Comparison of ENCODE assay signal across 9 mouse cellular contexts in the genomic region with DNA sequence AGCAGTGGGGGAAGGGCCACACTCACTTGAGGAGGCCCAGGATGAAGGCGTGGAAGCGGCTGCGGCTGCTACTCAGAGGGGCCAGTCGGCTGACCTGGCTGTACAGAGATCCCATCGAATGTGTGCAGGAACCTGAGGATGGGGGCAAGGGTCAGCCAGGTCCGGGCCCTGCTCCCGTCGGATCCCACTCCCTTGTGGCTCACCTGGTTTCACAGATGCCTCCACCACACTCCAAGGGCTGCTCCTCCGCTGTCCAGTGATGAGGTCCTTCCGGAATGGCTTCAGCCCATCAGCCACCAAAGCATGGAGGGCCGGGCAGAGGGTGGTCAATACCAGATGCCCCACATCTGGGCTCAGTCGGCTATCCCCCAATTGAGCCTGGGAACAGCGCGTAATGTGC. TPM values are rescaled to one million over a fixed set of nuclear protein-coding genes. Genes with fewer than 3 reads are reported as not detected.
DNase-seq lines count a peak whose midpoint lies in the region; ATAC-seq and TF ChIP-seq lines count a peak whose summit lies in the region.
"Had no signal": no experiment of that assay in that cellular context is flagged by ENCODE, and none has a peak within 500 bp of the region (broad histone marks: within the 10 kb centered on the region; RNA-seq: fewer than 3 reads in every experiment).

No protein-coding gene starts in this region.

- peak overlapping the region; percentile 90 for H3K4me3 ChIP-seq in E14TG2a.4 (replicated peaks; ENCODE audit: low read length)
- H3K4me3 ChIP-seq in heart, embryonic 15.5 days = peak overlapping the region; percentile 69
- peak overlapping the region; percentile 68 for H3K4me3 ChIP-seq in liver, embryonic 15.5 days (replicated peaks)

- TF ChIP-seq CTCF in E14TG2a.4 (conservative IDR thresholded peaks at IDR 0.05; ENCODE audit: low read length) = no peak

- H3K9me3 ChIP-seq in E14TG2a.4 (ENCODE audit: low read length) = no peaks in the 10 kb centered on the region
- H3K9me3 ChIP-seq in heart, embryonic 15.5 days (replicated peaks) = no peaks in the 10 kb centered on the region
- H3K9me3 ChIP-seq in liver, embryonic 15.5 days (replicated peaks) = no peaks in the 10 kb centered on the region

- peaks cover 22% of the 10 kb centered on the region for H3K36me3 ChIP-seq in E14TG2a.4 (ENCODE audit: insufficient read depth, low read length)
- no peaks in the 10 kb centered on the region for H3K36me3 ChIP-seq in heart, embryonic 15.5 days
- H3K36me3 ChIP-seq in liver, embryonic 15.5 days (replicated peaks) = 0 out of 2 replicates have a peak, but pooled peaks cover 3% of the 10 kb centered on the region

- H3K27me3 ChIP-seq in E14TG2a.4 (ENCODE audit: insufficient read depth, low read length) = peaks cover 53% of the 10 kb centered on the region
- peaks cover 27% of the 10 kb centered on the region for H3K27me3 ChIP-seq in heart, embryonic 15.5 days
- peaks cover 47% of the 10 kb centered on the region for H3K27me3 ChIP-seq in liver, embryonic 15.5 days

- DNase-seq in heart, adult 11 months = peak; percentile 94
- no peak for DNase-seq in heart, postnatal 10 days
- DNase-seq in ovary, postnatal 14 days (ENCODE audit: low spot score) = no peak
- DNase-seq in left cerebral cortex, postnatal 4 days = no peak

- intact Hi-C loops in heart, postnatal 10 days (cut with DNase I) = no loop called here
- intact Hi-C loops in left cerebral cortex, postnatal 4 days (cut with DNase I) = no loop called here

- peaks cover 76% of the 10 kb centered on the region for H3K4me1 ChIP-seq in E14TG2a.4 (replicated peaks; ENCODE audit: low read depth, low read length)
- H3K4me1 ChIP-seq in heart, embryonic 15.5 days (replicated peaks) = peaks cover 42% of the 10 kb centered on the region
- H3K4me1 ChIP-seq in liver, embryonic 15.5 days (replicated peaks) = peaks cover 65% of the 10 kb centered on the region

- H3K27ac ChIP-seq in heart, embryonic 15.5 days = no peak overlapping the region
- no peak overlapping the region for H3K27ac ChIP-seq in liver, embryonic 15.5 days (replicated peaks)

- H3K4me2 ChIP-seq in heart, embryonic 15.5 days = peak overlapping the region; percentile 100
- H3K4me2 ChIP-seq in liver, embryonic 15.5 days = peak overlapping the region; percentile 100

- no peak for ATAC-seq in heart, embryonic 15.5 days (replicated peaks; ENCODE audit: insufficient number of reproducible peaks, insufficient read depth, low FRiP score, low read depth)
- ATAC-seq in liver, embryonic 15.5 days (ENCODE audit: insufficient read depth) = no peak
- no peak for ATAC-seq in erythroid progenitor cell, adult 5-6 weeks (replicated peaks; ENCODE audit: low FRiP score, poor library complexity, severe bottlenecking)

- H3K9ac ChIP-seq in heart, embryonic 15.5 days = peak overlapping the region; percentile 30; the same call in 1 of the 2 replicates
- H3K9ac ChIP-seq in liver, embryonic 15.5 days = peak overlapping the region; percentile 72; the same call in 1 of the 2 replicates

- WGBS in heart, embryonic 15.5 days = 59% methylated on average over 14 of the region's 14 CpGs
- 39% methylated on average over 14 of the region's 14 CpGs for WGBS in liver, embryonic 15.5 days (ENCODE audit: insufficient replicate concordance)

RNA-seq across cellular contexts. Expression of a gene that starts 4.1 kb away (rescaled TPM):
- 10 to 100 TPM; 12.6 to 15.0 TPM for total RNA-seq in heart, postnatal 10 days (2021)
- polyA plus RNA-seq in heart, embryonic 15.5 days (2015; fragmentation: Nextera tagmentation; extraction: Ambion mirVana) = 7.5 and 12.6 TPM in 2 replicates
- 3.0 and 4.0 TPM in 2 replicates for polyA plus RNA-seq in liver, embryonic 15.5 days (2015; fragmentation: Nextera tagmentation; extraction: Ambion mirVana)
- 100 to 1,000 TPM; 189 to 196 TPM for total RNA-seq in left cerebral cortex, postnatal 4 days (2021)
- total RNA-seq in erythroid progenitor cell, adult 5-6 weeks (2015; ENCODE audit: low replicate concordance) = 1.8 and 3.8 TPM in 2 replicates
- total RNA-seq in erythroid progenitor cell, adult 5-6 weeks (2017; ENCODE audit: low replicate concordance) = 3.5 TPM in 2 replicates

RNA-seq across cellular contexts. Expression of a gene that starts 11.9 kb away (rescaled TPM):
- not detected for total RNA-seq in heart, postnatal 10 days (2021)
- polyA plus RNA-seq in heart, embryonic 15.5 days (2015; fragmentation: Nextera tagmentation; extraction: Ambion mirVana) = 0.06 TPM in 1 of 2 replicates, not detected in the other
- not detected in 2 replicates for polyA plus RNA-seq in liver, embryonic 15.5 days (2015; fragmentation: Nextera tagmentation; extraction: Ambion mirVana)
- total RNA-seq in left cerebral cortex, postnatal 4 days (2021) = not detected
- total RNA-seq in erythroid progenitor cell, adult 5-6 weeks (2015; ENCODE audit: low replicate concordance) = not detected in 2 replicates
- total RNA-seq in erythroid progenitor cell, adult 5-6 weeks (2017; ENCODE audit: low replicate concordance) = not detected in 2 replicates
- polyA plus RNA-seq: large intestine, adult 2 months had no signal

RNA-seq across cellular contexts. Expression of a gene that starts 12.8 kb away (rescaled TPM):
- total RNA-seq in heart, postnatal 10 days (2021) = 10 to 100 TPM; 26.2 to 28.3 TPM
- 86.6 and 124 TPM in 2 replicates for polyA plus RNA-seq in heart, embryonic 15.5 days (2015; fragmentation: Nextera tagmentation; extraction: Ambion mirVana)
- 339 and 359 TPM in 2 replicates for polyA plus RNA-seq in liver, embryonic 15.5 days (2015; fragmentation: Nextera tagmentation; extraction: Ambion mirVana)
- total RNA-seq in left cerebral cortex, postnatal 4 days (2021) = 100 to 1,000 TPM; 314 to 352 TPM
- 20.1 and 28.5 TPM in 2 replicates for total RNA-seq in erythroid progenitor cell, adult 5-6 weeks (2015; ENCODE audit: low replicate concordance)
- total RNA-seq in erythroid progenitor cell, adult 5-6 weeks (2017; ENCODE audit: low replicate concordance) = 30.0 and 31.4 TPM in 2 replicates

RNA-seq across cellular contexts. Expression of a gene that starts 47.0 kb away (rescaled TPM):
- total RNA-seq in heart, postnatal 10 days (2021) = not detected
- 0.09 and 0.61 TPM in 2 replicates for polyA plus RNA-seq in heart, embryonic 15.5 days (2015; fragmentation: Nextera tagmentation; extraction: Ambion mirVana)
- 102 and 104 TPM in 2 replicates for polyA plus RNA-seq in liver, embryonic 15.5 days (2015; fragmentation: Nextera tagmentation; extraction: Ambion mirVana)
- total RNA-seq in left cerebral cortex, postnatal 4 days (2021) = under 1 TPM; 0.14 to 0.66 TPM
- 13.8 and 16.6 TPM in 2 replicates for total RNA-seq in erythroid progenitor cell, adult 5-6 weeks (2015; ENCODE audit: low replicate concordance)
- 5.5 TPM in 2 replicates for total RNA-seq in erythroid progenitor cell, adult 5-6 weeks (2017; ENCODE audit: low replicate concordance)

Comparison
In these comparisons a context has a peak if more than half of its experiments do, and no peak if none do; other contexts are left out.
1. RNA of a gene that starts 4.1 kb away (total RNA-seq): 189 to 196 TPM in left cerebral cortex, postnatal 4 days; 12.6 to 15.0 TPM in heart, postnatal 10 days and 1.8 to 3.8 TPM in erythroid progenitor cell, adult 5-6 weeks; every median in the first group is over 10 times any median in the second.
2. RNA of a gene that starts 12.8 kb away (total RNA-seq): 314 to 352 TPM in left cerebral cortex, postnatal 4 days; 20.1 to 31.4 TPM in erythroid progenitor cell, adult 5-6 weeks and 26.2 to 28.3 TPM in heart, postnatal 10 days; every median in the first group is over 4 times any median in the second.
3. Peak in every context shown above with its lines, with median percentiles within 50 percentile points of each other: H3K4me3 ChIP-seq.